Mouse (Mus musculus): ENCODE results near the gene Ckap5.

GRCm38 (mm10) chr2:91669326-91669725, 142.8 kb downstream of the Ckap5 start:
- TF ChIP-seq CTCF (IDR thresholded peaks at IDR 0.05; ENCODE audit: borderline replicate concordance, insufficient read depth, low read length) (no peak), POLR2A (IDR thresholded peaks at IDR 0.05; ENCODE audit: low read depth, low read length) (no peak)

Data from embryonic fibroblast, embryonic 13.5 days (primary cell).